Mouse (Mus musculus) kidney, postnatal 10 days (tissue): Measurements from ENCODE around the gene Lrrc75a.
A peak's percentile ranks its signal among the peaks of the same experiment; 100 is the strongest.

Source experiments
- DNase-seq: peaks from one replicate; pipeline ENCODE4 v3.0.0; 2021; ENCODE audit warnings: mixed read lengths

The Lrrc75a gene

DNA sequence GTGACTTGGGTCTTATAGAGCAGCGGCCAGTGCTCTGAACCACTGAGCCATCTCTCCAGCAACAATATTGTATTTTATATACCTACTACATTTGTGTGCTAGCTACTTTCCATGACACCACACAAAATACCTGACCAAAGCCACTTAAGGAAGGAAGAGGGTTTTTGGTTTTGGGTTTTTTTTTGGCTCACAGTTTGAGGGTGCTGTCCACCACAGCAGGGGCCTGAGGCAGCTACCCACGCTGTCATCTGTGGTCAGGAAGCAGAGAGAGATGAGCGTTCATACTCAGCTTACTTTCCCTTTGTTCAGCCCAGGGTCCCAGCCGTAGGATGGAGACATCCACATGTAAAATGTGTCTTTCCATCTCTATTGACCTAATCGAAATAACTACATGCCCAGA is 61.3 kb downstream of the Lrrc75a start:
- no peak for DNase-seq

DNA sequence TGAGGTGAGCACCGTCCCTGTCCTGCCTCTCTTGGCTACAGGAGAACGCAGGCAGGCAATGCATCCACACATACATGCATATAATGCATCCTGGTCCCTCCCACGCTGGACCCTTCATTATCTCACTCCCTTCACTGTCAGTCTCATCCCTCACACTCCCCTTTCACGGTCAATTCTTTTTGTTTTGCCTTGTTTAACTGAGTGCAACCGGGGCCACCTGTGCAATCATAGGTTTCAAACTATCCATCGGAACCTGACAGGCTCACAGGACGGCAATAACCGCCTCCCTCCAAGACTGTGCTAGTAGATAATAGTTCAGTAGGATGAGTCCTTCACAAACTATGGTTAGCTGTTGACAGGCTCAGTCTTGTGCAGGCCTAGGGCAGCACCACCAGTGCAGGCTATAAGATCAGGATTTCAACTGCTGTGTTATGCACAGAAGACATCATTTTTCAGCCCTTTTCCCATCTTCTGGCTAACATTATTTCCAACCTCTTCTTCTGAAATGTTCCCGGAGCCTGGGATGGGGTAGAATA is 63.6 kb downstream of the Lrrc75a start:
- DNase-seq = no peak

DNA sequence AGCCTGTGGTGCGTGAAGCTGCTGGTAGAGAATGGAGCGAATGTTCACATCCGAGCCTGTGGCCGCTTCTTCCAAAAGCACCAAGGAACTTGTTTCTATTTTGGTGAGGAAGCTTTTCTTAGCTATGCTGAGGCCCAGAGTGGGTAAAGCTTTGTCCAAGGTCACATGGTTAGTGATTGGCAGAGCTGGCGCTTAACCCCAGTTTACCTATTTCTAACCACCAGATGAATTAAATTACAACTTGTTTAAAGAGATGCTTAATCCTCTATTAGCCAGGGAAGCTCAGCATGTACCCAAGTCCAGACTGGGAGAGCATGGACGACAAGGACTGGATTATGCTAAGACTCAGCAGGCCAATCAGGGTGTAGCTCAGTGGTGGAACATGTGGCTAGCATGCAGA is 65.3 kb downstream of the Lrrc75a start:
- DNase-seq = no peak

DNA sequence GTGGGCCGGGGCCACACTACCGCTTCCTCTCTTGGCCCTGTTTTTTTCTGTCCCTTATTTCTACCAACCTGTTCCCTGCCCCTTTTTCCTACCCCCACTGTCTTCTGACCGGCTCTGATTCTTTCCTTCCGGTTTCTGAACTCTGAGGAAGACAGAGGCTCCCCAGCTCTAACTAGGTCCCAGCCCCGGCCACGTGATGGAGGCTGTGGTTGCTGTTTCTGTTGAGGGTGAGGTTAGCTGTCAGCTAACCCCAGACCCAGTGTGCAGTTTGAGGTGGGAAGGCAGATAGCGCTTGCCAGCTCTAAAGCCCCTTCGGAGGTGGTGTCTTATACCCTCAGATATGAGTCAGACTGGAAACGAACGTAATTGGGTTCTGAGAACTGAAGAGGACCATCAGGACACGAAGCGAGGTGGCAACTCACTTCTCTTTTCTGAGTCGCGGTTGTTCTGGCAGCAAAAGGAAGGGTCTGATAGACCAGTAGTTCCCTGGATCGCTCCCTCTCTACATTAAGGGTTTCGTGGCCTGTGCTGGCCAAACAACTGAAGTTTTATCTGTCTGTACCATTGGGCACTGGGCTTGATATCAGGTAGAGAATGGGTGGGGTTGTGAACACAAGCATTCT is 71.7 kb downstream of the Lrrc75a start:
- DNase-seq = no peak

DNA sequence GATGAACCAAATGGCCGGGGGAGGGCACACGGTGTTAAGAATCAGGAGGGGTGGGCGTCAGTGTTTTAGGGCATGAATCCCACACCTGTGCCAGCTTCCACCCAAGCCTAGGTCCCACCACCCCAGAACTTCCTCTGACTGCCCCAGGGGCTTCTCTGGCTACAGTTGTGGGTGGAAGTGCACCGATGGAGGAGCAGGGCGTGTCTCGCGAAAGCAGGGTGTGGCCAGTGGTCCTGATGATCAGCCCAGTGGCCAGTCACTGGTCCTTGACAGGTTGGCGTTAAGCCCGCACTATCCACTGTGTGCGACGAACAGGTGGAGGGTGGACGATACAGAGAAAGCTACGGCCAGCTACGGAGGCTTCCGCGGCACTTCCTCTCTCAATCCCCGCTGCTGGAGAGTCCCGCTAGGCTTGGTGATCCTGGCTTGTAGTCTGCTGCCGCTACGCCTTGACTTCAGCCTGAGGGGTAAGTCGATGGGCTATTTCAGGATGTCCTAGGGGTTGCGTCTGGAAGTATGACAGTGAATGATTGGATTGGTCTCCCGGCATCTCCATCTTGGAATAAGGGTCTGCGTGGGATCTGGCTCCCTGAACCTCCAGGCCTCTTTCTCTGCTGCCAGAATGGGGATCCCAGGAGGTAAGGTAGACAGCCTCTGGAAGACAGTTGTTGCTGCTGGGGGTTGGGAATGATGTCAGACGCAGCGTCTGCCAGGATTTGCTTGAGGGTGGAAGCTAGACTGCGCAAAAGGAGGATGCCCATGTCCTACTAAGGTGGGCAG is 72.5 kb downstream of the Lrrc75a start:
- DNase-seq = peak; percentile 44

DNA sequence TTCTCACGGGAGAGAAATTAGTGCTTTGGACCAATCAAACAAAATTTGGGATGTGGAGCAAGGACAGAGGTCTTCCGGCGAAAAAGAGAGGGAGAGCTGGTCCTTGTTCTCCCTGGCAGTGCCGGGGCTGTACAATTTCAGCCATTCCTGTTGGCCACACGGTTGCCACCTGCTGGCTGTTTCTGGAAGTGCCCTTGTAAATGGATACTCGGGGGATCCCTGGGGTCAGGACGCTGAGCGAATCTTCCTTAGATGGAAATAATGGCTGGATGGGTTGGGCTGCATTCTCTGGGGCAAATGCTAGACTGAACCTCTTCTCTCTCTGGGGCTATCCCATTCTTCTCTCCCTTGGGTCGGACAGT is 73.0 kb downstream of the Lrrc75a start:
- DNase-seq = peak; percentile 93

DNA sequence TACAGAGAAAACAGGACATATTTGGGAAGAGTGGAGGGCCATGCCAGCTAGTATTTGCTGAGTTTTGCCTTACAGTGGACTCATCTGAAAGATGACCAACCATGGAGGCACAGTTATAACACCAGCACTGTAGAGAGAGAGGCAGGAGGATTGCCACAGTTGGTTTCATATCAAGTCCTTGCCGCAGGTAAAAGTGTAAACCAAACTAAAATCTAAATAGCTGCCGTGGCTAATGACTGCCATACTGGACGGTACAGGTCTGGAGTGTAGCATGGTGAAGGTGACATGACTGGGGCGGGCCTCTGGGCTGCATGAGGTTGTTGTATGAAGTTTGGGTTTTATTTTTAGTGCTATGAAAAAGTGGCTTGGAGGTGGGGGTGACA is 73.6 kb downstream of the Lrrc75a start:
- no peak for DNase-seq

DNA sequence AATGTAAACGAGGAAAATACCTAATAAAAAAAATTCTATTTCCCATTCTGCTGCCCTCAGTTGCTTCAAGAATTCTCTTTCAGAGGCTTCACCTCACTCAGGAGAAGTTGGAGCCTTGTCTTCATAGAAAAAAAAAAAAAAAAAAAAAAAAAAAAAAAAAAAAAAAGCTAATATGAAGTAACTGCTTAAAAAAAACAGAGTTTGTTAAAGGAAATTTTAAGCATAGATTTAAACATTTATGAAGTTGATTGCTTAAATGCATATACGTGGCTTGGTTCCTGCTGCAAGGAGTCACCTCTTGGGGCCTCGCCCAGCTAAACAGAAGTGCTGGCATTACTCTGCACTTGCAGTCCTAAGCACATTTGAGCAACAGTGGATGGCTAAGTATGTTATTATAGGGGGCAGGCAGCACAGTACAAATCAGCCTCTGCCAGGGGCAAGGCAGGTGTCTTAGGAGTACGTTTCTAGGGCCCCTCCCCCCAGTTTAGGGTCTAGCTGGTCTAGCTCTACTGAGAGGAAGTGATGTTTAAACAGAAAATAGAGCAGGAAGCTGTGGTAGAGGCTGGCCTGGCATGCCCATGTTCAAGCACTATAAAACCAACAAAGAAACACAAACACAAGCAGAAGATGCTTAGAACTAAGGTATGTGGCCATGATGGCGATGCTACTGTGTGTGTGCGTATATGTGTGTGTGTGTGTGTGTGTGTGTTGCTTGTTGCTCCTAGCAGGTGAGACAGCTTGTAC is 74.2 kb downstream of the Lrrc75a start, which contains the start of gene Trpv2:
TSS of gene Trpv2 (plus strand) at position 528 of the 744 bp plus-strand sequence.
- no peak for DNase-seq

DNA sequence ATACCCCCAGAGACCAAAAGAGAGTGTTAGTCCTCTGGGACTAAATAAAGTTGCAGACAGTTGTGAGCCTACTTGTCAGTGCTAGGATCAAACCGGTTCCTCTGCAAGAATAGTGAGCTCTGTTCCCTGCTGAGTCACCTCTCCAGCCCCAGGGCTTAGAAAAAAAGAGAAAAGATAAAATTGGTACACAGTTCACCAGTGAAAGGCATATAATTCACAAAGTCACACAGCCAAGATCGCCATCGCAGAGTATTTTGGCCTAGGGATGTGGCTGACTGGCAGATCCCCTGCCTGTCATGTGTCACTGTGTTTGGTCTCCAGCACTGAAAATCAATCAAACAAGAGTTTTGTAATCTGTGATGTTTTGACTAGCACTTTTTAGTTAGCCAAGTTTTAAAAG is 80.0 kb downstream of the Lrrc75a start:
- no peak for DNase-seq

DNA sequence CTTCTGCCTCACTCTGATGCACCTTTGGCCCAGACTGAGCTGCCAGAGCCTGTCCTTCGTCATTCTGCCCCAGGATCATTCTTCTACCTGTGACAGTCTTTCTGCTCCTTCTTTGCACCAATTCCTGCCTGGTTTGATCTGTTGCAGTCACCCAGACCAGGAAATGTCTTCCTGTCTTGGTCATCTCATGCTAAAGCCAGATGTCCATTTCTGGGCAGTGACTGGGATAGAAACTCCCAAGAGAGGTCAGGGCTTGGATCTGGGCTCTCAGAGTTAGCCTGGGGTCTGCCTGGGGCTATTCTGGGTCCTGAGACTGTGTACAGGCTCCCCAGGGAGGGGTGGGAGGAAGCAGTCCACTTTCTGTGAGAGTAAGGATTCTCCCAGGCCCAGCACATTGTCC is 82.1 kb downstream of the Lrrc75a start:
- DNase-seq = no peak

DNA sequence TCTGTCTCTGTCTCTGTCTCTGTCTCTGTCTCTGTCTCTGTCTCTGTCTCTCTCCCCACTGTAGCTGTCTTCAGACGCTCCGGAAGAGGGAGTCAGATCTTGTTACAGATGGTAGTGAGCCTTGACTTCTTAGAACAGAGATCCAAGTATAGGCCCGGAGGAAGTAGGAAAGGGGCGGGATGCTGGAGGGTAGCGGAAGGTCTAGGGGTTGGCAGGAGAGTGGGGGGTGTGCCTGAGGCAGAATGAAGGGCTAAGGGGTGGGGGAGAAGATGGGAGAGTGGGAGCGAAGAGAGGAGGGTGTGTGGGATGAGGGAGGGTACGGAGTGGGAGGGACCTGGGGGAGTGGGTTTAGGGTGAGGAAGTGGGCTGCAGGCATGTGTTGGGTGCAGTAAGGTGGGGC is 82.6 kb downstream of the Lrrc75a start:
- no peak for DNase-seq

DNA sequence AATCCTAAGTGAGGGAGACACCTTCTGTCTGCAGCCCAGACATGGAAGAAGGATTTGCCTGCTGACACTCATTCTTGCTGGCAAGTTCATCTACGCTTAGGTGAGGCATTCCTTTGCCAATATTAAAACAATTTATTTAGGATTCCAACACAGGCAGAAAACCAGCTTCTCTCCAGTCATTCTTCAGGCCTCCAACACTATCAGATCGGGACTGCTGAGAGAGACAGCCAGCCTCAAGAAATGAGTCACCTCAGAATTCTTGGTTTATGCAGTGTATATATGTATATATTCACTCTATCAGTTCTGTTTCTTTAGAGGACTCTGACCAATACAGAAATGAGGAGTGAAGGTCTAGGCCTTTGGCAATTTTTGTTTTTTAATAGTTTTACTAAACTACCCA is 84.7 kb downstream of the Lrrc75a start:
- DNase-seq = no peak

DNA sequence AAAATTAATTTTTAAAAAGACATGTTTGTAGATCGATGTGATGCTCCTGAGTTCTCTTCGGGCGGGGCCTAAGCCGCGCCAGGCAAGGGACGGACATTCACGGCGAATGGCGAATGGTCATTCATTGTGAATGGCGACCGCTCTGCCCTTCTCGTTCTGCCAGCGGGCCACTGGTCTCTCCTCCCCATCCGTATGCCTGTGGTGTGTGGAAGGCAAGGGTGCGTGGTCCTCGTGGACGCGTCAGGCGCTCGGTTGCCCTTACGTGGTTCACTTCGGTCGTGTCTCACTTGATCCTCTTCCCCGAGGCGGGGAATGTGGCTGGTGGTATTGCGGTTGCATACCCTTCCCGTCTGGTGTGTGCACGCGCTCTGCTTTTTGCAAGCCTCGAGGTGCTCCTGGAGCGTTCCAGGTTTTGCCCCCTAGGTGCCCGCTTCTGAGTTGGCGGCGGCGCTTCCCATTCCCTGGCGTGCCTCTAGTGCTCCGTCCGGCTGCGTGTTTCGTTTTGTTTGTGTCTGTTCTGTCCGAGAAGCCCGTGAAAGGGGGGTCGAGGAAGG is 87.8 kb downstream of the Lrrc75a start:
- peak; percentile 30 for DNase-seq

DNA sequence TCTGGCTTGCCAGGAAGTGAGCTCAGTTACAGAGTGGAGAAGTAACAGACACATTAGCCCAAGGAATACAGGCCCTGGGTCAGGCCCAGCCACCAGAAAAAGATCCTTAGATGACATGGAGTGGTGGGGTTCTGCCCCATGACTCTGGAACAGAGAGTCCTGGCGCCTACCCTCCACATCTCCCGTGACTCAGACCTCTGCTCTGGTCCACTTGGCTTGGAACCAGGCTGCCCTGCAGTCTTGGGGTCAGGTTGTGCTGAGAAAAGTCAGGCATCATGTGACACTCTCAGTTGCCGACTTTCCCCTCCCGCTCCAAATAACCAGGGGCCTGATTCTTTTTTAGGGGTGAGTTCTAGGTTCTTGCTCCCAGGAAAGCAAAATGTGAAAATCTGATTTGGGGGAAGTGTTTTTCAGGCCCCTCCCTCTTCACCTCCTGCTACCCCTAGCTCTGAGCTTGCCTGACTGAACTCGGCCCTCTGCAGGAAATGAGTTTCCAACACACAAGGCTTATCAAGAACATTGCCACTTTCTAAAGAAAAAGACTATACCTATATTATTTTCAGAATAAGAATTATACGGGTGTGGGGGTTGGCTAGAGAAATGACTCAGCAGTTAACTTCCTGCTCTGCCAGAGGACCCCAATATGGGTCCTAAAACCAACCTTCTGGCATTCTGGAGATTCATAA is 89.2 kb downstream of the Lrrc75a start:
- peak; percentile 79 for DNase-seq

DNA sequence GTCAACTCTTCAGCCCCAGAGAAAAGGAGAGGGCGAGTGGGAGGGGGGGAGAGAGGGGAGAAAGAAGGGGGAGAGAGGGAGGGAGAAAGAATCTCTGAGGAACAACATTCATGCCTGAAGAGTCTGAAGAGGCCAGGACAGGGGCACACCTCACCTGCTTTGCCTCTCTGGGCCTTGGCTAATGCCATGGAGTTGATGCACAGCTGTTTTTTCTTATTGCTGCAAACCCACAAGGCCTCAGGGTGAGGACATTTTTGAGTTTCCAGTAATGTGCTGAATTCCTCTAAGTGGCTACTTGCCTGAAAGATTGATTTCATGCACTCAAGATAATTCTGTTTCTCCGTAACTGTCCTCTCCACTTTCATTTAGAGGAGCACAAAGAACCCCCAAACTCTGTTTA is 90.2 kb downstream of the Lrrc75a start:
- no peak for DNase-seq

DNA sequence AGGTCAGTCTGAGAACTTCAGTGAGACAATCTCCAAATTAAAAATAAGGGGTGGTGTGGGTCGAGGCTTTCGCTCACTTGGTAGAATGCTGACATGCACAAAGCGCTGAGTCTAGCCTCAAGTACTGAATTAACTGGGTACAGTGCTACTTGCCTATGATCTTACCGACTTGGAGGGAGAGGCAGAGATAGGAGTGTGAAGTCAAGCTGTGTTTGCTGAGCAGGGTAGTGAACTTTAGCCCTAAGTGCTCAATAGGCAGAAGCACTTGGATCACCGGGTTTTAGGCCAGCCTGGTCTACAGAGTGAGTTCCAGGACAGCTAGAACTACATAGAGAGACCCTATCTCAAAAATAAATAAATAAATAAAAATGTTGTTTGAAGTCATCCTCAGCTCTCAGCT is 91.1 kb downstream of the Lrrc75a start:
- peak; percentile 13 for DNase-seq

DNA sequence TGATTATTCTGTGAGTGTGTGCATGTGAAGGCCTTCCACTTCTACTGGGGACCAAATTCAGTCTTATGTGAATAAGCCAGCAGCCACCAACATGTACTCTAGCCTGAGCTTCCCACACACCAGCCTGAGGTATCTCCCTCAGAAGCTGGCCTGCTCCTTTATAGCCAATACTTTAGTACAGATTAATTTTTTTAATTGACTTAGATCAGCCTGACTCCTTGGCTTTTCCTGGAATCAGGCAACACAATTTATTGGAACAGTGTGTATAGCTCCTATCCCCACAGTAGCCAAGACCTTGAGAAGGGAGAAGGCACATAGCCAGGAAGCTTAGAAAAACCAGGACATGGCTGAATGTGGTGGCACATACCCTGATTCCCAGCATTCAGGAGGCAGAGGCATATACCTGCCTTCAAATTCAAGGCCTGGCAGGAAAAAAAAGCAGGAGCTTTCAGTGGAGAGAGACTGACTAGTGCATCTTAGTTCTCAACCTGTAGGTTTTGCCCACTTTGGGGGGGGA is 92.4 kb downstream of the Lrrc75a start:
- no peak for DNase-seq

DNA sequence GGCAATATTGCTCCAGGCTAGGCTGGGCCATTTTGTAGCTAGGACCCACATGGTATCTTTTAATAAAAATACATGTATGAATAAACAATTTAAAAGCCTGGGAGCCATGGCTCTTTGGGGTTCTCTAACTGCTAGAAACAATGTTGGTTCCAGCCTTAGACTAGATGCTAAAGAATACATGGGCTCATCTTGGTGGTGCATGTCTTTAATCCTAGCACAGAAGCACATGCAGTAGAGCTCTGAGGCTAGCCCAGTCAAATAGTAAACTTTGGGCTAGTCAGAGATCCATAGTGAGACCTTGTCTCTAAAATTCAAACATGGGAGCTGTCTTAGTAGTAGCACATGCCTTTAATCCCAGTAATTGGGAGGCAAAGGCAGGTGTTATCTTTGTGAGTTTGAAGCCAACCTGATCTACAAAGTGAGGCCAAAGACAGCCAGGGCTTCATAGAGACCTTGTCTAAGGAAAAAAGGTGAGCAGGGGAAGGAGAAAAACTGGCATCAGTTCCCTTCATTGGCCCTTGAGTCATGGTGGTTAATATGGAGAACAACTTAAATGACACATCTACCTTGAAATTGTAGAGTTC is 93.3 kb downstream of the Lrrc75a start:
- no peak for DNase-seq
